Mouse (Mus musculus) liver, embryonic 11.5 days (tissue): ENCODE data around the gene Ghr. TPM values are rescaled to one million over a fixed set of nuclear protein-coding genes. Genes with fewer than 3 reads are reported as not detected.
A peak's percentile ranks its signal among the peaks of the same experiment; 100 is the strongest.

Experiments
- ATAC-seq: fragments of 200-750 bp; cut with Nextera tagmentation; replicated peaks from 2 replicates; pipeline ENCODE4 v1.8.0; 2017; ENCODE audit warnings: moderate number of reproducible peaks, mild to moderate bottlenecking, moderate TSS enrichment, moderate library complexity; ENCODE audit not compliant: low FRiP score
- DNase-seq: peaks from one replicate; pipeline ENCODE4 v3.0.0-alpha.2; 2017; ENCODE audit warnings: low spot score
- H3K27ac ChIP-seq: fragments of 300-500 bp; sonication (generic); 2 replicates; pipeline ENCODE4 v1.5.1; 2014; ENCODE audit warnings: mild to moderate bottlenecking, low read depth, low read length, control low read depth
- H3K27me3 ChIP-seq: fragments of 300-500 bp; sonication (generic); replicated peaks from 2 replicates; pipeline ENCODE4 v1.6.1; 2014; ENCODE audit warnings: low read length, mixed read lengths; ENCODE audit not compliant: control insufficient read depth, insufficient read depth
- H3K36me3 ChIP-seq: fragments of 300-500 bp; sonication (generic); 2 replicates; pipeline ENCODE4 v1.6.1; 2014; ENCODE audit warnings: mild to moderate bottlenecking, low read length, moderate library complexity, mixed read lengths; ENCODE audit not compliant: control insufficient read depth, insufficient read depth
- H3K4me1 ChIP-seq: fragments of 300-500 bp; sonication (generic); replicated peaks from 2 replicates; pipeline ENCODE4 v1.6.1; 2014; ENCODE audit warnings: low read length, mixed read lengths; ENCODE audit not compliant: control insufficient read depth, insufficient read depth
- H3K4me2 ChIP-seq: fragments of 300-500 bp; sonication (generic); 2 replicates; pipeline ENCODE4 v1.6.1; 2014; ENCODE audit warnings: mild to moderate bottlenecking, control low read depth, moderate library complexity
- H3K4me3 ChIP-seq: fragments of 300-500 bp; sonication (generic); 2 replicates; pipeline ENCODE4 v1.5.1; 2014; ENCODE audit warnings: low read depth, low read length, control low read depth
- H3K9ac ChIP-seq: fragments of 300-500 bp; sonication (generic); 2 replicates; pipeline ENCODE4 v1.6.1; 2014; ENCODE audit warnings: low read depth, low read length, control low read depth
- H3K9me3 ChIP-seq: fragments of 300-500 bp; sonication (generic); 2 replicates; pipeline ENCODE4 v1.6.1; 2016; ENCODE audit warnings: low read length, inconsistent platforms, mixed read lengths; ENCODE audit not compliant: control insufficient read depth
- WGBS: fragments of 180-500 bp; shearing (Covaris S2); extraction: QIAGEN DNeasy Blood & Tissue Kit; methylation state at CpG from one replicate; pipeline ENCODE4 v1.1.7; 2014; 5-methylcytosine and 5-hydroxymethylcytosine counted together
- polyA plus RNA-seq: library from polyadenylated mRNA; unstranded; fragments of >200 nt; fragmentation: Nextera tagmentation; extraction: Ambion mirVana; gene quantifications from 2 replicates; pipeline ENCODE4 v1.2.1, GENCODE M21; 2014

The Ghr gene
- polyA plus RNA-seq, 1 experiment from 2014 or later = 38.2 TPM

- 0 out of 2 replicates have a peak overlapping the region, but pooled peaks have one; percentile 25 for H3K27ac ChIP-seq
- peaks cover 7% of the 10 kb centered on the region; the same call in 1 of the 2 replicates for H3K4me1 ChIP-seq
- WGBS = 39% methylated on average over 4 of the region's 4 CpGs
- H3K9ac ChIP-seq = no peak overlapping the region
- H3K36me3 ChIP-seq = no peaks in the 10 kb centered on the region
- no peaks in the 10 kb centered on the region for H3K27me3 ChIP-seq
- no peak for ATAC-seq
- H3K4me3 ChIP-seq = no peak overlapping the region
- DNase-seq = no peak
- no peaks in the 10 kb centered on the region for H3K9me3 ChIP-seq
- H3K4me2 ChIP-seq = peak overlapping the region; percentile 14; the same call in 1 of the 2 replicates
Measured at GRCm38 (mm10) chr15:3584361-3584760, 1.1 kb upstream of the Ghr start.

GRCm38 (mm10) chr15:3581861-3582806 is 1.2 kb downstream of the Ghr start:
- Histone ChIP-seq H3K9me3 (no peaks in the 10 kb centered on the region), H3K4me1 (peaks cover 7% of the 10 kb centered on the region; the same call in 1 of the 2 replicates), H3K4me2 (peak overlapping the region; percentile 83), H3K9ac (peak overlapping the region; percentile 64), H3K36me3 (no peaks in the 10 kb centered on the region), H3K4me3 (peak overlapping the region; percentile 67), H3K27me3 (no peaks in the 10 kb centered on the region), H3K27ac (peak overlapping the region; percentile 6; the same call in 1 of the 2 replicates)
- WGBS = 7% methylated on average over 34 of the region's 34 CpGs
- ATAC-seq (peak; percentile 52), DNase-seq (peak; percentile 55)

GRCm38 (mm10) chr15:3581337-3581736 is 2.0 kb downstream of the Ghr start:
- WGBS = 35% methylated on average over 3 of the region's 3 CpGs
- Histone ChIP-seq H3K4me3 (peak overlapping the region; percentile 67), H3K27me3 (no peaks in the 10 kb centered on the region), H3K4me2 (peak overlapping the region; percentile 83), H3K27ac (peak overlapping the region; percentile 6; the same call in 1 of the 2 replicates), H3K9me3 (no peaks in the 10 kb centered on the region), H3K4me1 (peaks cover 7% of the 10 kb centered on the region; the same call in 1 of the 2 replicates), H3K36me3 (no peaks in the 10 kb centered on the region), H3K9ac (peak overlapping the region; percentile 64)
- no peak for ATAC-seq
- no peak for DNase-seq

- Histone ChIP-seq H3K9me3 (no peaks in the 10 kb centered on the region), H3K27me3 (no peaks in the 10 kb centered on the region), H3K36me3 (no peaks in the 10 kb centered on the region), H3K27ac (no peak overlapping the region), H3K4me3 (no peak overlapping the region), H3K9ac (no peak overlapping the region), H3K4me1 (peaks cover 5% of the 10 kb centered on the region; the same call in 1 of the 2 replicates), H3K4me2 (peak overlapping the region; percentile 42; the same call in 1 of the 2 replicates)
- 72% methylated on average over 2 of the region's 2 CpGs for WGBS
- ATAC-seq = no peak
- DNase-seq = no peak
Measured at GRCm38 (mm10) chr15:3580216-3580615, 3.1 kb downstream of the Ghr start.

GRCm38 (mm10) chr15:3578286-3578980 is 4.9 kb downstream of the Ghr start:
- ATAC-seq (no peak), DNase-seq (no peak)
- H3K4me1 ChIP-seq = no peaks in the 10 kb centered on the region
- H3K9me3 ChIP-seq = no peaks in the 10 kb centered on the region
- no peak overlapping the region for H3K4me3 ChIP-seq
- no peak overlapping the region for H3K4me2 ChIP-seq
- no peak overlapping the region for H3K9ac ChIP-seq
- no peaks in the 10 kb centered on the region for H3K36me3 ChIP-seq
- WGBS = 65% methylated on average over 5 of the region's 5 CpGs
- no peak overlapping the region for H3K27ac ChIP-seq
- no peaks in the 10 kb centered on the region for H3K27me3 ChIP-seq

- DNase-seq = no peak
- no peak overlapping the region for H3K9ac ChIP-seq
- no peaks in the 10 kb centered on the region for H3K27me3 ChIP-seq
- H3K4me3 ChIP-seq = no peak overlapping the region
- no peak overlapping the region for H3K27ac ChIP-seq
- no peaks in the 10 kb centered on the region for H3K36me3 ChIP-seq
- H3K4me1 ChIP-seq = no peaks in the 10 kb centered on the region
- no peak overlapping the region for H3K4me2 ChIP-seq
- WGBS = 92% methylated on average over 2 of the region's 2 CpGs
- no peaks in the 10 kb centered on the region for H3K9me3 ChIP-seq
- ATAC-seq = no peak
Measured at GRCm38 (mm10) chr15:3569178-3569903, 14.0 kb downstream of the Ghr start.

GRCm38 (mm10) chr15:3564570-3564969 is 18.7 kb downstream of the Ghr start:
- Histone ChIP-seq H3K27ac (no peak overlapping the region), H3K9me3 (no peaks in the 10 kb centered on the region), H3K36me3 (no peaks in the 10 kb centered on the region), H3K4me3 (no peak overlapping the region), H3K4me1 (no peaks in the 10 kb centered on the region), H3K27me3 (no peaks in the 10 kb centered on the region), H3K9ac (no peak overlapping the region), H3K4me2 (no peak overlapping the region)
- 77% methylated on average over 4 of the region's 4 CpGs for WGBS
- no peak for DNase-seq
- ATAC-seq = no peak

- Histone ChIP-seq H3K27me3 (no peaks in the 10 kb centered on the region), H3K4me1 (no peaks in the 10 kb centered on the region), H3K27ac (no peak overlapping the region), H3K4me2 (no peak overlapping the region), H3K9ac (no peak overlapping the region), H3K4me3 (no peak overlapping the region), H3K9me3 (no peaks in the 10 kb centered on the region), H3K36me3 (no peaks in the 10 kb centered on the region)
- ATAC-seq (no peak), DNase-seq (no peak)
- 85% methylated on average over 7 of the region's 7 CpGs for WGBS
Measured at GRCm38 (mm10) chr15:3563929-3564516, 19.3 kb downstream of the Ghr start.
